Mouse (Mus musculus): Measurements from ENCODE around the gene Nob1. TPM values are rescaled to one million over a fixed set of nuclear protein-coding genes. Genes with fewer than 3 reads are reported as not detected.

Nob1 gene
- polyA plus RNA-seq, 1 experiment from 2014 or later = 78.2 TPM

DNA sequence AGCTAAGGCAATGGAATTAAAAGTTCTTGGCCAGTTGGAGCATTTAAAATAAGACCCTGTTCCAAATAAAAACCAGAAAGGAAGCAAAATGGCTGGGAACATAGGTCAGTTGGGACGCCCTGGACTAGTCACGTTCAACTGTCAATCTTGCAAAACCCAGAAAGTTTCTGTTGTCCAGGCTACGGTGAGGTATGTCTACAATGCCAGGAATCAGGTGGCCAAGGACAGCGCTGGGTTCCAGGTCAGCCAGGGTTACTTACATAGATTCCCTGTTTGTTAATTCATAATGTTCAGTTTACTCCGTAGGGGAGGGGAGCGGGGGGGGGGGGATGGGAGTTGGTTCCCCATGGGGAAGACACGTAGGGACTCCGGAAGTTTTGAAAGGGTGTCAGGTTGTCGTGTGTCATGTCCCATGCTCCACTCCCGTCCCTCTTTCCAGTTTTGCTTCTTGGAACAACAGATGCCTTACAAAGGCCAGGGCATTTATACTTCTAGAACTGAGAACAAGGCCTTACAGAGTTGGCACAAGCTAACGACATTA is 10.6 kb upstream of the Nob1 start:
- 0 out of 2 replicates have a peak, but pooled peaks have one; percentile 3 for ATAC-seq (ENCODE audit: borderline replicate concordance, extremely low read depth, low FRiP score, low TSS enrichment)
- WGBS = 27% methylated on average over 11 of the region's 11 CpGs
- H3K27ac ChIP-seq = peak overlapping the region; percentile 87; the same call in 1 of the 2 replicates

GRCm38 (mm10) chr8:107430821-107431220 is 6.0 kb upstream of the Nob1 start:
- Histone ChIP-seq H3K4me1 (peaks cover 2% of the 10 kb centered on the region; the same call in 1 of the 2 replicates), H3K27me3 (no peaks in the 10 kb centered on the region), H3K4me3 (no peak overlapping the region), H3K9ac (no peak overlapping the region), H3K9me3 (no peaks in the 10 kb centered on the region), H3K4me2 (no peak overlapping the region), H3K36me3 (no peaks in the 10 kb centered on the region), H3K27ac (no peak overlapping the region)
- 76% methylated on average over 8 of the region's 8 CpGs for WGBS
- ATAC-seq (ENCODE audit: borderline replicate concordance, extremely low read depth, low FRiP score, low TSS enrichment) = no peak

More for the DNA sequence above, 10.6 kb upstream of the Nob1 start:
- Histone ChIP-seq H3K9me3 (no peaks in the 10 kb centered on the region), H3K36me3 (no peaks in the 10 kb centered on the region), H3K27me3 (no peaks in the 10 kb centered on the region), H3K4me1 (peaks cover 9% of the 10 kb centered on the region; the same call in 1 of the 2 replicates), H3K9ac (peak overlapping the region; percentile 86), H3K4me3 (peak overlapping the region; percentile 74), H3K4me2 (peak overlapping the region; percentile 77)

GRCm38 (mm10) chr8:107425230-107425597 is 363 bp upstream of the Nob1 start:
- ATAC-seq (ENCODE audit: borderline replicate concordance, extremely low read depth, low FRiP score, low TSS enrichment) = no peak
- Histone ChIP-seq H3K9ac (no peak overlapping the region), H3K27me3 (no peaks in the 10 kb centered on the region), H3K9me3 (no peaks in the 10 kb centered on the region), H3K36me3 (peaks cover 15% of the 10 kb centered on the region), H3K4me3 (peak overlapping the region; percentile 75), H3K27ac (no peak overlapping the region), H3K4me1 (peaks cover 13% of the 10 kb centered on the region), H3K4me2 (peak overlapping the region; percentile 69)
- 39% methylated on average over 8 of the region's 8 CpGs for WGBS

- peaks cover 13% of the 10 kb centered on the region for H3K4me1 ChIP-seq
- peak overlapping the region; percentile 69 for H3K4me2 ChIP-seq
- no peaks in the 10 kb centered on the region for H3K9me3 ChIP-seq
- 23% methylated on average over 9 of the region's 9 CpGs for WGBS
- H3K36me3 ChIP-seq = peaks cover 26% of the 10 kb centered on the region
- no peaks in the 10 kb centered on the region for H3K27me3 ChIP-seq
- H3K27ac ChIP-seq = peak overlapping the region; percentile 63
- peak overlapping the region; percentile 75 for H3K4me3 ChIP-seq
- ATAC-seq (ENCODE audit: borderline replicate concordance, extremely low read depth, low FRiP score, low TSS enrichment) = 0 out of 2 replicates have a peak, but pooled peaks have one; percentile 4
- peak overlapping the region; percentile 65 for H3K9ac ChIP-seq
Observed at GRCm38 (mm10) chr8:107424176-107424575, 675 bp downstream of the Nob1 start.

DNA sequence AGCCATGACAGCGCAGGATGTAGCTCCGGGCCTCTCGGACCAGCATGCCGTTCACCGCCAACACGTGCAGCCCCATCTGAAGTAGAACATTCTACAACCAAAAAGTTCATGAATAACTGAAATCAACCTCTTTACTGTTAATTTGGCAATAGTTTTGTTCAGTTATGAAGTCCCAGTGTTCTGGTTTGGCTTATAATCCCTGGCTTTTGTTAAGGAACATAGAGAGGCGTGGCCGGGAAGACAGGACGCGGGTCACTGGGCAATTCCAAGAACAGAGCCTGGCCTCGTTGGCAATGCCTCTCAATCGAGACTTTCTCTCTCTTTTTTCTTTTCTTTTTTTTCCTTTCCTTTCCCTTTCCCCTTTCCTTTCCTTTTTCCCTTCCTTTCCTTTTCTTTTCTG is 7.8 kb downstream of the Nob1 start:
- no peak overlapping the region for H3K4me3 ChIP-seq
- no peaks in the 10 kb centered on the region for H3K9me3 ChIP-seq
- H3K4me1 ChIP-seq = no peaks in the 10 kb centered on the region
- H3K27ac ChIP-seq = no peak overlapping the region
- WGBS = 92% methylated on average over 12 of the region's 12 CpGs
- H3K27me3 ChIP-seq = no peaks in the 10 kb centered on the region
- no peak overlapping the region for H3K9ac ChIP-seq
- peaks cover 91% of the 10 kb centered on the region for H3K36me3 ChIP-seq
- no peak for ATAC-seq (ENCODE audit: borderline replicate concordance, extremely low read depth, low FRiP score, low TSS enrichment)
- no peak overlapping the region for H3K4me2 ChIP-seq

- WGBS = 91% methylated on average over 10 of the region's 10 CpGs
- H3K36me3 ChIP-seq = peaks cover 98% of the 10 kb centered on the region
- no peaks in the 10 kb centered on the region for H3K4me1 ChIP-seq
- H3K4me3 ChIP-seq = no peak overlapping the region
- no peaks in the 10 kb centered on the region for H3K27me3 ChIP-seq
- H3K27ac ChIP-seq = no peak overlapping the region
- no peaks in the 10 kb centered on the region for H3K9me3 ChIP-seq
- no peak overlapping the region for H3K9ac ChIP-seq
- no peak overlapping the region for H3K4me2 ChIP-seq
- no peak for ATAC-seq (ENCODE audit: borderline replicate concordance, extremely low read depth, low FRiP score, low TSS enrichment)
Observed at GRCm38 (mm10) chr8:107413881-107414280, 11.0 kb downstream of the Nob1 start.

DNA sequence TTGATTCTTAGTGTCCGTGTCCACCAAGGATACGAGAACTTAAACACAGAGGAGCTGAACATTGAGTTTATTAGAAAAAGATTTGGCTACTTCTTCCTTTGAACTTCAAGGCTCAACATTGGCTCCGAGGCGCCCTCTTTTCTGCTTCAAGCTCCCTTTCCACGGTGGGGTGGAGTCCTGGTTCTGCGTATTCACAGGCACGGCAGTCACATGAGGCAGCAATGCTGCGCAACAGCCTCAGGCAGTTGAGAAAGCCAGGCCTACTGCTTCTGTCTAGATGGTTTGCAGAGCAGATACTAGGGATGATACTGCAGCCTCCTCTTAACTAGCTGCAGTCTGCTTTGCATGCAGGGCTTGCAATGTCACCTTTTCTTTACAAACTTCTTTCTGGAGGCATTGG is 12.3 kb downstream of the Nob1 start:
- Histone ChIP-seq H3K27ac (no peak overlapping the region), H3K36me3 (peaks cover 86% of the 10 kb centered on the region), H3K4me2 (no peak overlapping the region), H3K9me3 (no peaks in the 10 kb centered on the region), H3K4me1 (no peaks in the 10 kb centered on the region), H3K9ac (no peak overlapping the region), H3K27me3 (no peaks in the 10 kb centered on the region), H3K4me3 (no peak overlapping the region)
- no peak for ATAC-seq (ENCODE audit: borderline replicate concordance, extremely low read depth, low FRiP score, low TSS enrichment)
- WGBS = 88% methylated on average over 8 of the region's 8 CpGs

DNA sequence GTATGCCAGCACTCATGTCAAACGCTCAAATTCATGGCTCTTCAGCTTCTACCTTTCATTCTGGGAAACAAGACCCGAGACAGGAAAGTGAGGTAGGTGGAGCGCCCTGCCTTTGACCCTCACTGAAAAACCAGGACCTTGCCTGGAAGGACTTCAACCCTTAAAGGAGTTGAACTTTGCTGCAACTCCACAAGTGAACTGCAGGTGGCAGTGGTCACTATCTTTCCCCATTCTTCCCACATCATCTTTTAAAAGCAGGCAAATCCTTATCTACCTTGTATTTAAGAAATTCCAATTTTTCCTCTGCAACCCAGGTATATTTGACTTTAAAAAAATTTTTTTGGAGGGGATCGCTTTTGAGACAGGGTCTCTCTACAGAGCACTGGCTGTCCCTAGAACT is 13.5 kb downstream of the Nob1 start:
- ATAC-seq (ENCODE audit: borderline replicate concordance, extremely low read depth, low FRiP score, low TSS enrichment) = no peak
- Histone ChIP-seq H3K27ac (no peak overlapping the region), H3K36me3 (peaks cover 75% of the 10 kb centered on the region), H3K4me3 (no peak overlapping the region), H3K27me3 (no peaks in the 10 kb centered on the region), H3K4me1 (peaks cover 6% of the 10 kb centered on the region; the same call in 1 of the 2 replicates), H3K9me3 (no peaks in the 10 kb centered on the region), H3K4me2 (no peak overlapping the region), H3K9ac (no peak overlapping the region)
- WGBS = 70% methylated on average over 4 of the region's 4 CpGs

DNA sequence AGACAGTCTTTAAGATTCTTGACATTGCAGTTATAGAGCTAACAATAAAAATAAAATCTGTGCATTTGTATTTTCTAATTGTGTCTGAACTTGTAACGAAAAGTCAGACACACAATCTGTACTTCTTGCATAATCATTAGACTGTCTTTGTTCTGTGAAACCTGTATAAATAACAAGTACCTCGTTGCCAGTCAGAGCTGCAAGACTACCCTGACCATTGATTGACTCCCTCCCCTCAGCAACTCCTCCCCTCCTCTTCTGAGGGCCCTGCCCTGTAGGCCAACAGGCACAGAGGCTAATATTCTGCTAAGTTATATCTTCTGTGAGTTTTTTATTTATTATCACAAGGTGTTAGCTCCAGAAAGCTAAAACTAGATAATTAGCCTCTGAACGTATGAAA is 18.9 kb downstream of the Nob1 start:
- Histone ChIP-seq H3K4me1 (peaks cover 30% of the 10 kb centered on the region), H3K4me3 (no peak overlapping the region), H3K9me3 (no peaks in the 10 kb centered on the region), H3K27ac (0 out of 2 replicates have a peak overlapping the region, but pooled peaks have one; percentile 3), H3K9ac (no peak overlapping the region), H3K36me3 (peaks cover 20% of the 10 kb centered on the region), H3K27me3 (no peaks in the 10 kb centered on the region), H3K4me2 (no peak overlapping the region)
- no peak for ATAC-seq (ENCODE audit: borderline replicate concordance, extremely low read depth, low FRiP score, low TSS enrichment)
- WGBS = 38% methylated on average over 3 of the region's 3 CpGs

GRCm38 (mm10) chr8:107404057-107404456 is 20.8 kb downstream of the Nob1 start:
- peaks cover 30% of the 10 kb centered on the region for H3K4me1 ChIP-seq
- 45% methylated on average over 4 of the region's 4 CpGs for WGBS

DNA sequence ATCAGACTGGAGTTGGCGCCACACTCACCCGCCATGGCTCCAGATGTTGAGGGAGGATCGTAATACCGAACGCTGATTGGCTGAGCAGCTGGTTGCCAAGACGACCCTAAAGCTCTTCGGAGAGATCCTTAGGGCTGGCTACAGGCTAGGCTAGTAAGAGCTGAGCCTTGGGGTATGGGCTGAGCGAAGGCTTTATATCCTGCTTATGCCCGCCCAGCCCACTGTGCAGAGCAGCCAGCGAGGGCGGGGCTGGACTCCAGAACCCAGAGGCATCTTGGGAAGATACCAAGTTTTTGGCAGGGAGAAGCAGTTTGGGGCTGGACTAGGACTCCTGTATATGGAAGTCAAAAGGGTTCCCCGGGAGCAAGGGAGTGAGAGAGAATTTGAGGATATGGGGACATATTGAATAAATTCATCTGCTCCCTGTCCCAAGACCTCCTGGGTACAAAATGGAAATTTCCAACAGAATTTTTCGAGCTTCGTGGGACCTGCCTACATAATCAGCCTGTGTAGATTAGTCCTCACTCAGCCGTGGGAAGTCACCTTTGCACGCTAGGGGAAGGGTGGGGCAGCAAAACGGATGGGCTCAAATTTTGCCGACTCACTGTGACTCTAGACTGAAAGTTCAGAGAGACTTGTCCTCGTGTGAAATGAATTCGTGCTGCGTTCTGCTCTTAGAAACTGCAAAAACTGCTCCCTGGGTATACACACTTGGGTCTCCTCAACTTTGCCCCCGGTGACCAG is 21.6 kb downstream of the Nob1 start, which contains the start of gene Nqo1:
TSS of gene Nqo1 (minus strand) at position 169 of the 744 bp plus-strand sequence.
- Histone ChIP-seq H3K9me3 (no peaks in the 10 kb centered on the region), H3K4me2 (peak within 1 kb of the TSS; percentile 56), H3K36me3 (no peaks in the 10 kb centered on the region), H3K9ac (no peak within 1 kb of the TSS; the same call in 1 of the 2 replicates), H3K4me1 (peaks cover 30% of the 10 kb centered on the region), H3K4me3 (peak within 1 kb of the TSS; percentile 30), H3K27ac (peak within 1 kb of the TSS; percentile 46), H3K27me3 (no peaks in the 10 kb centered on the region)
- WGBS = 11% methylated on average over 22 of the region's 22 CpGs
- peak; percentile 99 for ATAC-seq (ENCODE audit: borderline replicate concordance, extremely low read depth, low FRiP score, low TSS enrichment)

More at GRCm38 (mm10) chr8:107404057-107404456, 20.8 kb downstream of the Nob1 start:
- no peak overlapping the region for H3K9ac ChIP-seq
- H3K36me3 ChIP-seq = peaks cover 3% of the 10 kb centered on the region; the same call in 1 of the 2 replicates
- H3K4me2 ChIP-seq = no peak overlapping the region
- H3K4me3 ChIP-seq = no peak overlapping the region
- no peaks in the 10 kb centered on the region for H3K9me3 ChIP-seq
- H3K27ac ChIP-seq = no peak overlapping the region
- no peaks in the 10 kb centered on the region for H3K27me3 ChIP-seq
- no peak for ATAC-seq (ENCODE audit: borderline replicate concordance, extremely low read depth, low FRiP score, low TSS enrichment)

- Histone ChIP-seq H3K27me3 (no peaks in the 10 kb centered on the region), H3K36me3 (no peaks in the 10 kb centered on the region), H3K4me2 (no peak overlapping the region), H3K4me1 (peaks cover 29% of the 10 kb centered on the region), H3K9me3 (no peaks in the 10 kb centered on the region), H3K9ac (no peak overlapping the region), H3K27ac (no peak overlapping the region), H3K4me3 (no peak overlapping the region)
- WGBS = 80% methylated on average over 5 of the region's 5 CpGs
- no peak for ATAC-seq (ENCODE audit: borderline replicate concordance, extremely low read depth, low FRiP score, low TSS enrichment)
Observed at GRCm38 (mm10) chr8:107401866-107402265, 23.0 kb downstream of the Nob1 start.

All from lung, embryonic 15.5 days (tissue).